Mouse (Mus musculus) gastrocnemius, postnatal 4 days (tissue): Measurements from ENCODE around the gene Axin1. TPM values are rescaled to one million over a fixed set of nuclear protein-coding genes. Genes with fewer than 3 reads are reported as not detected.
"Not testable (repeated sequence)": the region's sequence is repeated elsewhere in the genome, so short reads cannot be mapped to it uniquely, and the experiment has no call there.

Experiments used
- DNase-seq, 2 experiments: peaks; one replicate each; pipeline ENCODE4 v3.0.0; 2021 to 2022; ENCODE audit warnings: low spot score in 2 of 2, mixed read lengths in 2 of 2
- long read RNA-seq, 2 experiments: library from polyadenylated mRNA; stranded (forward); transcript quantifications; one replicate each; pipeline ENCODE4 v2.0.0; 2021
- total RNA-seq, 2 experiments: library from RNA; stranded (reverse); gene quantifications; 2 replicates each; pipeline ENCODE4 v1.2.3; 2021

Axin1 gene
- 10 to 100 TPM; 28.5 to 29.5 TPM for total RNA-seq
- long read RNA-seq, experiment 1, transcript Axin1-203 (10 exons, 2,890 nt): major isoform, 29 of 59 reads
- long read RNA-seq, experiment 1, transcript Axin1-201 (11 exons, 3,777 nt): minor isoform, 6 of 59 reads
- long read RNA-seq, experiment 1, partial matches to known transcripts: 5 of 59 reads
- long read RNA-seq, experiment 1, other reads (novel, unspliced or antisense): 19 of 59 reads
- long read RNA-seq, experiment 2, transcript Axin1-201 (11 exons, 3,777 nt): minor isoform, 7 of 84 reads
- long read RNA-seq, experiment 2, transcript Axin1-203 (10 exons, 2,890 nt): major isoform, 58 of 84 reads
- long read RNA-seq, experiment 2, partial matches to known transcripts: 4 of 84 reads
- long read RNA-seq, experiment 2, other reads (novel, unspliced or antisense): 15 of 84 reads

- peak; percentile 82 to 92 for DNase-seq
Observed at GRCm38 (mm10) chr17:26138239-26138836, at the start of gene Axin1. Gene Axin1, plus strand, starts transcription at chr17:26138688.

DNA sequence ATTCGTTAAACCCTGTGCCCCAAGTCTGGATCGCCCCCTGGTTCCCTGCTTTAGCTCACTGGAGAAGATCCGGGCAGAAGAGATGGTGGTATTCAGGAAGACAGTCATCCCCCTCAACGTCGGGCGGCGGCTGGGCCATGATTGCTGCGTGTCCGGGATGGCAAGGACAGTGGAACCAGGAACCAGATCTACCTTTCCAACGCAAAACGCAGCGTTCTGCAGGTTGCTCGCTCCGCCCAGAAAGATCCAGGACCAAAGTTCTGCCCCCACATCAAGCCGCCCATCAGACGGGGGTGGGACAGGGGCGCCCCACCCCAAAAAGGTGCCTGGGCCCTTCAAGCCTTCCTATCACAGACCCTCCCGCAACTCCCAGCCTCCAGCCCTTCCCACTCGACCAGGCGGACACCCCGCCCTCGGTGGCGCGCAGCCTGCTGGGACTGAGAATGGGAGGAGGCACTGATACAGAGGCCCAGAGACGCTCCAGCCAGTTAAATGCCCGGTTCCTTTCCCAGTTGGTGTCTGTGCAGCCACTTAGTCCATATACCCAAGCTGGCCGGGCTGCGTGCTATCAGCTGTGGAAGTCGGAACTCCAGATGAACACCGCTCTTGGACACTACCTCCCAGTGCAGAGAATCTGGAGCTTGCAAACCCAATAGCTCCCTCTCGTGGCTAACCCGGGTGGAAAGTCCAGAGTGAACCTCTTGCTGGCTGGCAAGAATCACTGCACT is 48.4 kb upstream of the Axin1 start, which contains the start of gene Decr2:
Decr2 (minus strand) TSS at position 433 of the 728 bp plus-strand sequence.
- DNase-seq: peak; percentile 62 to 86

GRCm38 (mm10) chr17:26094531-26095110 is 43.9 kb upstream of the Axin1 start:
- DNase-seq: no peak

GRCm38 (mm10) chr17:26095121-26095740 is 43.3 kb upstream of the Axin1 start, which contains the start of gene Nme4:
Gene Nme4, minus strand, starts transcription at chr17:26095602.
- peak in 1 of 2 experiments; percentile 59 for DNase-seq

- no peak for DNase-seq
Observed at GRCm38 (mm10) chr17:26098461-26098860, 40.0 kb upstream of the Axin1 start.

- not testable (repeated sequence) for DNase-seq
Observed at GRCm38 (mm10) chr17:26099316-26099715, 39.2 kb upstream of the Axin1 start.

- no peak for DNase-seq
Observed at GRCm38 (mm10) chr17:26100166-26100565, 38.3 kb upstream of the Axin1 start.

GRCm38 (mm10) chr17:26101478-26101877 is 37.0 kb upstream of the Axin1 start:
- DNase-seq: no peak

DNA sequence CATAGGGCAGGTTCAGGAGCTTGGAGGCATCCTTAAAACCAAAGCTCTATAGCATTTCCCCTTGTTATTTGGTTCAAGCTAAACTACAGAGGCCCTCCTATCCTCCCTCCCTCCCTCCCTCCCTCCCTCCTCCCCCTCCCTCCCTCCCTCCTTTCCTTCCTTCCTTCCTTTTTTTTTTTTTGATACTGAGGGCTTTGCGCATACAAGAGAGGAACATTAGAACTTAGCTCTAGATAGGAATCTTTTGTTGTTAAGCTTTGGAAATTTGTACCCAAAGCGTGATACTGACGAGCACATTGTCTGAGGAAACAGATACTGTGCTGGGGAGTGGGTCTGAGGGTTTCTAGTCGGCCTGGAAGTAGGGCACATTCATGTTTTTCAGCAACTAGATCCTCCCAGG is 32.9 kb upstream of the Axin1 start:
- no peak for DNase-seq

DNA sequence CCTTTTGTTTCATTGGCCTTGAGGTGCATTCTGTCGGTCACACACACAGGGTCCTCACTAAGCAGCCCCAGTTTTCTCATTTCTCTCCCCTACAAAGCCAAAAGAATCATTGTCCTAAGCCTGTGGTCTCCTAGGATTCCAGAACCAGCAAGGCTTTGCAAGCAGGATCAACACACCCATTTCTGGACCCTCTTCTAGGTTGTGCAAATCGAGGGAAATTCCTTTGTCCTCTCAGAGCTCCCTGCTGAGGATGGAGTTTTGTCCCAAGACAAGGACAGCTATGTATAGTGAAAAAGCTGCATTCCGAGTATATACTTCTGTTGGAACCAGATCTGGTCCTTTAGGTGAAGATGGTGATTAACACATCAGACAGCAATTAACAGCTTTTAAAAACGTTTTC is 28.3 kb upstream of the Axin1 start:
- no peak for DNase-seq

- no peak for DNase-seq
Observed at GRCm38 (mm10) chr17:26111024-26111423, 27.5 kb upstream of the Axin1 start.

- DNase-seq: no peak
Observed at GRCm38 (mm10) chr17:26111722-26112121, 26.8 kb upstream of the Axin1 start.

DNA sequence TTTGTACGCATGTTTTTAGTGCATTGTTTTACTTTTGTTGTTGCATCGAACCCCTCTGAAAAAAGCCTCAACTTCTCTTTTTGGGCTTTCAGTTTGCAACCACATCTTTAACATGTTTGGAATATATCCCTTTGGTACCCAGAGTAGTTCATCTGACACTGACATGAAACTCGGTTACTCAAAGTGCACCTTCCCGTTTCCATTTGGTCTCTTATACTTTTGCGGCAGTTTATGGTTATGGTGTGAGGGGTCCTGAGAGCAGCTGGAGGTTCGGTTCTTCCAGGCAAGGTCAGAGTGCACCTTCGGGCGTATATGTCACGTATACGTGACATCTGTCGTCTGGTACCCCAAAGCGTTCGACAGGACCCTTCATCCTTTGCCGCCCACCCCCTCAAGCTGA is 25.7 kb upstream of the Axin1 start:
- DNase-seq: no peak

DNA sequence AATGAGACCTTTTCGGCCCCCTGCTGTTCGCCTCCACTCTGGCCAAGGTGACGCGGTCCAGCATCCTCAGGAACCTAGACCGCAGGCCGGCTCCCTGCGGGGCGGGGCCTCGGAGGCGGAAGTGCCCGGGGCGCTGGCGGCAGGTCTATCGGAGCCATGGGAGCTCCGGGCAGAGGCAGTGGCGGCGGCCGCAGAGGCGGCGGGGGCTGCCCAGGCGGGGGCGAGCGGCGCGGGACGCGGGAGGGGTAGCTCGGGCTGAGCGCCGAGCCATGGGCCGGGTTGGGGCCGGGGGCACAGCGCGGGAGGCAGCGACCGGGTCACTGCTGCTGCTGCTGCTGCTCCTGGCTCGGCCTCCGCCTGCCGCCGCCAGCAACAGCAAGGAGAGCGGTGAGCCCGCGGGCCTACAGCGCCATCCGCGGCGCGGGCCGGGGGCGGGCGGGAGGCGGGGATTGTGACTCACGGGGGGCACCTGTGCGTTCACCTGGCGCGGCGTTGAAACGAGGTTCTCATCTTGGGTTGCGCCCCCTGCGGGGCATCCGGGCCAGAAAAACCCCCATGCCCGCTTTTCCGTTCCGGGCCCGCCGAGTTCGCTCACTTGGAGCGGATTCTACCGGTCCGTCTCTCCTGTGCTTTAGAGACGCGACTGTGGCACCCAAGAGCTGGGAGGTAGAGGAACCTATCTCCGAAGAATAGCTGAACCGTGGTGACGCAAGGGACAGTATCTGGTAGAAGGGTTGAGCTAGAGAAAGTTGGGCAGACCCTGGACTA is 25.1 kb upstream of the Axin1 start, which contains the start of gene Tmem8:
Tmem8 (plus strand) TSS at position 119 of the 768 bp plus-strand sequence.
- peak in 1 of 2 experiments; percentile 49 for DNase-seq

DNA sequence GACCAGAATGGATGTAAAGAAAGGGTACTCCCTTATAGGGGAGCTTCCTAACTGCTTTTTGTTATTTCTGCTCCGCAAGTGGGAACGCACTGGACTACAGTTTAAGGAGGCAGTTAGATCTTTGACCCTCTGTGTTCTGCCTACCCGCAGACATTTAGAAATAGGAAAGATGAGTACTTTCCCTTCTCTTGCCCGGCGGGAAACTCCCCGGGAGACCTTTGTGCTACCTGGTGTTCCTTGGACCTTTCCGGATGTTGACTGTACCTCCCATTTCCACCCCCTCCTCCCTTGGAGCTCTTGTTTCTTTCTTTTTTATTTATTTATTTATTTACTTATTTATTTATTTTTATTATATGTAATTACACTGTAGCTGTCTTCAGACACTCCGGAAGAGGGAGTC is 24.4 kb upstream of the Axin1 start:
- DNase-seq: no peak

- DNase-seq: not testable (repeated sequence)
Observed at GRCm38 (mm10) chr17:26114461-26114860, 24.0 kb upstream of the Axin1 start.

- DNase-seq: no peak
Observed at GRCm38 (mm10) chr17:26115205-26115898, 23.1 kb upstream of the Axin1 start.

GRCm38 (mm10) chr17:26115956-26116487 is 22.5 kb upstream of the Axin1 start:
- DNase-seq: no peak
